Mouse (Mus musculus) intestine, embryonic 15.5 days (tissue): Measurements from ENCODE around the gene Sema3d. TPM values are rescaled to one million over a fixed set of nuclear protein-coding genes. Genes with fewer than 3 reads are reported as not detected.

Source experiments
- ATAC-seq: fragments of 200-750 bp; cut with Nextera tagmentation; 2 replicates; pipeline ENCODE4 v1.8.0; 2017; ENCODE audit warnings: moderate TSS enrichment, moderate library complexity
- H3K27ac ChIP-seq: fragments of 300-500 bp; sonication (generic); 2 replicates; pipeline ENCODE4 v1.5.1; 2015; ENCODE audit warnings: mild to moderate bottlenecking, inconsistent platforms
- H3K27me3 ChIP-seq: fragments of 300-500 bp; sonication (generic); replicated peaks from 2 replicates; pipeline ENCODE4 v1.6.1; 2015; ENCODE audit warnings: inconsistent platforms
- H3K36me3 ChIP-seq: fragments of 300-500 bp; sonication (generic); 2 replicates; pipeline ENCODE4 v1.6.1; 2015; ENCODE audit warnings: inconsistent platforms
- H3K4me1 ChIP-seq: fragments of 300-500 bp; sonication (generic); replicated peaks from 2 replicates; pipeline ENCODE4 v1.6.1; 2015; ENCODE audit warnings: inconsistent platforms
- H3K4me2 ChIP-seq: fragments of 300-500 bp; sonication (generic); replicated peaks from 2 replicates; pipeline ENCODE4 v1.6.1; 2015; ENCODE audit warnings: mild to moderate bottlenecking, inconsistent platforms
- H3K4me3 ChIP-seq: fragments of 300-500 bp; sonication (generic); replicated peaks from 2 replicates; pipeline ENCODE4 v1.5.1; 2015; ENCODE audit warnings: inconsistent platforms
- H3K9ac ChIP-seq: fragments of 300-500 bp; sonication (generic); 2 replicates; pipeline ENCODE4 v1.6.1; 2015; ENCODE audit warnings: inconsistent platforms
- H3K9me3 ChIP-seq: fragments of 300-500 bp; sonication (generic); 2 replicates; pipeline ENCODE4 v1.6.1; 2016; ENCODE audit warnings: inconsistent platforms
- WGBS: fragments of 180-500 bp; shearing (Covaris S2); methylation state at CpG from one replicate; pipeline ENCODE4 v1.1.7; 2015; 5-methylcytosine and 5-hydroxymethylcytosine counted together
- polyA plus RNA-seq: library from polyadenylated mRNA; unstranded; fragments of >200 nt; fragmentation: Nextera tagmentation; extraction: Ambion mirVana; gene quantifications from 2 replicates; pipeline ENCODE4 v1.2.1, GENCODE M21; 2015

Sema3d gene
- polyA plus RNA-seq, 1 experiment from 2014 or later, result 10.0 TPM

DNA sequence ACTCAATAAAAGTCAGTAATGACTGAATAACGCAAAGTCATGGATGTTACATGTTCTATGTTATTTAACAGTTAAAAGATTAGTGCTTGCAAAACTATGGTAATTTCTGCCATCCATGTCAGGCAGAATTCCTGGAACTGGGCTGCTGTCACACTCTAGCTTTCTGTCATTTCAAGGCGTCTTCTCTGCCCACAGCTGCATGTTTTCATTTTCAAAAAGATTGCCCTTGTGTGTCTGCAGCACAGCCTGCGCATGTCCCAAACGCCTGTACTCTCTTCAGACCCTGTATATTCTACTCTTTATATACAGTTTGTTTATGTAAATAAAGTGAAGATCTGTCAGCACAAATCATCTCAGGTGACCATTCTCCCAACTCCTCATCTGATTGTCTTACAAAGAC, 132.1 kb downstream of the Sema3d start:
- H3K27ac ChIP-seq, result no peak overlapping the region
- H3K9ac ChIP-seq, result no peak overlapping the region
- no peaks in the 10 kb centered on the region for H3K36me3 ChIP-seq
- H3K4me1 ChIP-seq, result no peaks in the 10 kb centered on the region
- no peak for ATAC-seq
- H3K27me3 ChIP-seq, result no peaks in the 10 kb centered on the region
- 69% methylated on average over 4 of the region's 4 CpGs for WGBS
- H3K4me2 ChIP-seq, result no peak overlapping the region
- no peak overlapping the region for H3K4me3 ChIP-seq
- no peaks in the 10 kb centered on the region for H3K9me3 ChIP-seq

GRCm38 (mm10) chr5:12525235-12525767, 142.1 kb downstream of the Sema3d start:
- Histone ChIP-seq H3K9ac (no peak overlapping the region), H3K36me3 (no peaks in the 10 kb centered on the region), H3K4me3 (no peak overlapping the region), H3K9me3 (no peaks in the 10 kb centered on the region), H3K27ac (no peak overlapping the region), H3K27me3 (no peaks in the 10 kb centered on the region), H3K4me2 (no peak overlapping the region), H3K4me1 (no peaks in the 10 kb centered on the region)
- no peak for ATAC-seq
- WGBS, result 26% methylated on average over 4 of the region's 4 CpGs

- WGBS, result 85% methylated on average over 2 of the region's 2 CpGs
- no peaks in the 10 kb centered on the region for H3K27me3 ChIP-seq
- no peak overlapping the region for H3K4me2 ChIP-seq
- H3K36me3 ChIP-seq, result no peaks in the 10 kb centered on the region
- H3K9ac ChIP-seq, result no peak overlapping the region
- H3K4me3 ChIP-seq, result no peak overlapping the region
- H3K27ac ChIP-seq, result no peak overlapping the region
- H3K9me3 ChIP-seq, result no peaks in the 10 kb centered on the region
- H3K4me1 ChIP-seq, result no peaks in the 10 kb centered on the region
- no peak for ATAC-seq
Observed at GRCm38 (mm10) chr5:12528596-12528995, 145.4 kb downstream of the Sema3d start.

DNA sequence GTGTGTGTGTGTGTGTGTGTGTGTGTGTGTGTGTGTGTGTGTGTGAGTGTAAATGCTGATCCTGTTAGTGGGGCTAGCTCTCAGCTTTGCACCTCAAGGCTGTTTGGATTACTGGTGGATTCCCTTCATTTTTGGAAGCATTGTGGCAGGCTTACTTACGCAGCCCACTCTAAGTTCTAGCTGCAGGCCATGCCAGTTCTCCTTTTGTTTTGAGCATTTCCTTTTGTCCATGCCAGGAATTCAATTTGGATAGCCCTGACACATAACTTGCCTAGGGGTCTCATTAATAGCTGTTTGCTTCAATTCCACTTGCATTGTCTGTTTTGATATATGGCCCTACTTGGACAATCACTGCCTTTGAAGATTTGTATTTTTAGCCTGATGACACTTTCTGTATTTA, 146.6 kb downstream of the Sema3d start:
- WGBS, result 63% methylated on average over 1 of the region's 1 CpGs
- Histone ChIP-seq H3K9ac (no peak overlapping the region), H3K9me3 (no peaks in the 10 kb centered on the region), H3K4me3 (no peak overlapping the region), H3K27ac (no peak overlapping the region), H3K27me3 (no peaks in the 10 kb centered on the region), H3K4me2 (no peak overlapping the region), H3K36me3 (no peaks in the 10 kb centered on the region), H3K4me1 (no peaks in the 10 kb centered on the region)
- no peak for ATAC-seq

DNA sequence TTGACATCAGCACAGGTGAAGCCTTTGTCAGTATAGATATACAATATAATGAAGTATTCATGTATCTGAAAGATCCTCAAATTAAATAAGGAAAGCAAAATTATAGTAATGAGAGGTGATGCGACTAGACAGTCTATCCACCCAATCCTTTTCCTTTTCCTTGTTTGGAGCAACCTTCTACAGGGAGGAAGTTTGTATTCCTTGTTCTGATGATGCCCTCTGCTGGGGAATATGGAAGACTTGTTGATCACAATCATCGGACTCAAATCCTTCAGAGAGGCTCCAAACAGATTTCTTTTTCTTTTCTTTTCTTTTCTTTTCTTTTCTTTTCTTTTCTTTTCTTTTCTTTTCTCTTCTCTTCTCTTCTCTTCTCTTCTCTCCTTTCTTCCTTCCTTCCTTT, 158.1 kb downstream of the Sema3d start:
- H3K4me2 ChIP-seq, result no peak overlapping the region
- no peak for ATAC-seq
- H3K4me3 ChIP-seq, result no peak overlapping the region
- H3K9me3 ChIP-seq, result no peaks in the 10 kb centered on the region
- no peak overlapping the region for H3K9ac ChIP-seq
- no peak overlapping the region for H3K27ac ChIP-seq
- H3K36me3 ChIP-seq, result no peaks in the 10 kb centered on the region
- no peaks in the 10 kb centered on the region for H3K4me1 ChIP-seq
- 36% methylated on average over 2 of the region's 2 CpGs for whole genome bisulfite sequencing
- no peaks in the 10 kb centered on the region for H3K27me3 ChIP-seq

GRCm38 (mm10) chr5:12549046-12549669, 166.0 kb downstream of the Sema3d start:
- ATAC-seq, result no peak
- H3K4me2 ChIP-seq, result no peak overlapping the region
- no peaks in the 10 kb centered on the region for H3K27me3 ChIP-seq
- no peaks in the 10 kb centered on the region for H3K4me1 ChIP-seq
- WGBS, result 86% methylated on average over 8 of the region's 8 CpGs
- no peaks in the 10 kb centered on the region for H3K36me3 ChIP-seq
- no peak overlapping the region for H3K27ac ChIP-seq
- no peaks in the 10 kb centered on the region for H3K9me3 ChIP-seq
- no peak overlapping the region for H3K9ac ChIP-seq
- H3K4me3 ChIP-seq, result no peak overlapping the region

GRCm38 (mm10) chr5:12555401-12555800, 172.2 kb downstream of the Sema3d start:
- Histone ChIP-seq H3K36me3 (no peaks in the 10 kb centered on the region), H3K4me1 (no peaks in the 10 kb centered on the region), H3K27me3 (no peaks in the 10 kb centered on the region), H3K27ac (no peak overlapping the region), H3K9me3 (no peaks in the 10 kb centered on the region), H3K4me3 (no peak overlapping the region), H3K9ac (no peak overlapping the region), H3K4me2 (no peak overlapping the region)
- 87% methylated on average over 3 of the region's 3 CpGs for WGBS
- ATAC-seq, result no peak

GRCm38 (mm10) chr5:12557889-12558288, 174.7 kb downstream of the Sema3d start:
- H3K4me1 ChIP-seq, result no peaks in the 10 kb centered on the region
- no peaks in the 10 kb centered on the region for H3K36me3 ChIP-seq
- no peak overlapping the region for H3K9ac ChIP-seq
- H3K4me3 ChIP-seq, result no peak overlapping the region
- no peak overlapping the region for H3K27ac ChIP-seq
- H3K4me2 ChIP-seq, result no peak overlapping the region
- no peaks in the 10 kb centered on the region for H3K27me3 ChIP-seq
- WGBS, result 55% methylated on average over 2 of the region's 2 CpGs
- ATAC-seq, result no peak
- H3K9me3 ChIP-seq, result no peaks in the 10 kb centered on the region

- Histone ChIP-seq H3K9ac (no peak overlapping the region), H3K9me3 (no peaks in the 10 kb centered on the region), H3K36me3 (no peaks in the 10 kb centered on the region), H3K4me2 (no peak overlapping the region), H3K4me1 (no peaks in the 10 kb centered on the region), H3K4me3 (no peak overlapping the region), H3K27ac (no peak overlapping the region), H3K27me3 (no peaks in the 10 kb centered on the region)
- WGBS, result 29% methylated on average over 2 of the region's 2 CpGs
- no peak for ATAC-seq
Observed at GRCm38 (mm10) chr5:12561740-12562139, 178.6 kb downstream of the Sema3d start.

GRCm38 (mm10) chr5:12562204-12562603, 179.0 kb downstream of the Sema3d start:
- ATAC-seq, result peak; percentile 49; the same call in 1 of the 2 replicates
- H3K9ac ChIP-seq, result no peak overlapping the region
- H3K27me3 ChIP-seq, result no peaks in the 10 kb centered on the region
- 42% methylated on average over 5 of the region's 5 CpGs for WGBS
- no peak overlapping the region for H3K27ac ChIP-seq
- H3K36me3 ChIP-seq, result no peaks in the 10 kb centered on the region
- no peaks in the 10 kb centered on the region for H3K9me3 ChIP-seq
- H3K4me3 ChIP-seq, result no peak overlapping the region
- H3K4me1 ChIP-seq, result no peaks in the 10 kb centered on the region
- no peak overlapping the region for H3K4me2 ChIP-seq

- no peaks in the 10 kb centered on the region for H3K4me1 ChIP-seq
- 82% methylated on average over 11 of the region's 11 CpGs for WGBS
- H3K27ac ChIP-seq, result no peak overlapping the region
- H3K9ac ChIP-seq, result no peak overlapping the region
- H3K36me3 ChIP-seq, result no peaks in the 10 kb centered on the region
- no peaks in the 10 kb centered on the region for H3K9me3 ChIP-seq
- no peak overlapping the region for H3K4me2 ChIP-seq
- H3K4me3 ChIP-seq, result no peak overlapping the region
- no peaks in the 10 kb centered on the region for H3K27me3 ChIP-seq
- no peak for ATAC-seq
Observed at GRCm38 (mm10) chr5:12563132-12563531, 179.9 kb downstream of the Sema3d start.

DNA sequence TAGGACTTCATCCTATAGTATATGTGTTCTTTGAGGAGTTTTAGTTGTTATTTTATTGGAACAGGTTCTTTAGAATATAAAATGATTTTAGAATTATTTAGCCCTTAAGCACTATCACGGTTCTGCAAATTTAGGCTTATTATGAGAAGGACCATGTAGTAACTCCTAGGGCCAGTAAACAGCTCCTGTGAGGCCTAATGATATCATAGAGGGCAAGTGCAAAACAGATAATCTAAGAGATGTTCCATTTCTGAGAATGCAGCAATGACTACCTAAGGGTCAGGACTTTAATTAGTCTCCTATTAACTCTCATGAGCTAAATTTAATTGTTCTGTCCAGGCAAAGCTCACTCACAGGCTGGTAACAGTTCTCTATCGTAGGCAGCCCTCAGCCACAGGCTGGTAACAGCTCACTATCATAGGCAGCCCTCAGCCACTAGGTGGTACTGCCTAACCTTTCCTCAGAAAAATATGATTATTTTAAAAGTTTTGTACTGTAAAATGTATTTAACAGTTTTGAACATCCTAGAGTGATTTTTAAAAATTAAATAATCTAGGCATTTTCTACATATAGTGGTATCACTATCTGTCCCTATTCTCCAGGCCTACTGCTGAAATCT, 181.5 kb downstream of the Sema3d start:
- H3K4me1 ChIP-seq, result no peaks in the 10 kb centered on the region
- H3K9ac ChIP-seq, result no peak overlapping the region
- H3K36me3 ChIP-seq, result no peaks in the 10 kb centered on the region
- H3K9me3 ChIP-seq, result no peaks in the 10 kb centered on the region
- H3K27ac ChIP-seq, result no peak overlapping the region
- no peak for ATAC-seq
- H3K27me3 ChIP-seq, result no peaks in the 10 kb centered on the region
- H3K4me3 ChIP-seq, result no peak overlapping the region
- no peak overlapping the region for H3K4me2 ChIP-seq
- 57% methylated on average over 2 of the region's 2 CpGs for WGBS

- 63% methylated on average over 1 of the region's 1 CpGs for WGBS
- H3K27ac ChIP-seq, result no peak overlapping the region
- no peaks in the 10 kb centered on the region for H3K36me3 ChIP-seq
- H3K27me3 ChIP-seq, result no peaks in the 10 kb centered on the region
- no peak for ATAC-seq
- H3K9ac ChIP-seq, result no peak overlapping the region
- H3K4me2 ChIP-seq, result no peak overlapping the region
- H3K4me3 ChIP-seq, result no peak overlapping the region
- H3K9me3 ChIP-seq, result no peaks in the 10 kb centered on the region
- no peaks in the 10 kb centered on the region for H3K4me1 ChIP-seq
Observed at GRCm38 (mm10) chr5:12566568-12566967, 183.4 kb downstream of the Sema3d start.
